Mouse (Mus musculus) cerebellum, adult 11 months (tissue): ENCODE results near the gene Cacng8.
"Not testable (repeated sequence)": the region's sequence is repeated elsewhere in the genome, so short reads cannot be mapped to it uniquely, and the experiment has no call there.

ENCODE experiments used
- DNase-seq: peaks from one replicate; pipeline ENCODE4 v3.0.0; 2022

Cacng8 gene

DNA sequence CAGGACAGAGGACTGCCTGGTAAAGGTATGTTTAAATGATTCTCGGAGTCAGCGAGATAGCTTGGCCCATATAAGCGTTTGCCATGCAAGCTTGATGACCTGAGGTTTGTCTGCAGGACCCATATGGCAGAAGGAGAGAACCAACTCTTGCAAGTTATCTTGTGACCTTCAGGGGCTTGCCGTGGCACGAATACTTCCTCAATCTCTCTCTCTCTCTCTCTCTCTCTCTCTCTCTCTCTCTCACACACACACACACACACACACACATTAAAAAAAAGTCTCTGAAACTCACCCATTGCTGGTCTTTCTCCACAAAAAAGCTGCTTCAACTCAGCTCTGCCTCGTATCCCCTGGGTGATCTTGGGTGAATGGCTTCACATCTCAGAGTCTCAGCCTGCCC lies 1.6 kb upstream of the Cacng8 start:
- DNase-seq: no peak

DNA sequence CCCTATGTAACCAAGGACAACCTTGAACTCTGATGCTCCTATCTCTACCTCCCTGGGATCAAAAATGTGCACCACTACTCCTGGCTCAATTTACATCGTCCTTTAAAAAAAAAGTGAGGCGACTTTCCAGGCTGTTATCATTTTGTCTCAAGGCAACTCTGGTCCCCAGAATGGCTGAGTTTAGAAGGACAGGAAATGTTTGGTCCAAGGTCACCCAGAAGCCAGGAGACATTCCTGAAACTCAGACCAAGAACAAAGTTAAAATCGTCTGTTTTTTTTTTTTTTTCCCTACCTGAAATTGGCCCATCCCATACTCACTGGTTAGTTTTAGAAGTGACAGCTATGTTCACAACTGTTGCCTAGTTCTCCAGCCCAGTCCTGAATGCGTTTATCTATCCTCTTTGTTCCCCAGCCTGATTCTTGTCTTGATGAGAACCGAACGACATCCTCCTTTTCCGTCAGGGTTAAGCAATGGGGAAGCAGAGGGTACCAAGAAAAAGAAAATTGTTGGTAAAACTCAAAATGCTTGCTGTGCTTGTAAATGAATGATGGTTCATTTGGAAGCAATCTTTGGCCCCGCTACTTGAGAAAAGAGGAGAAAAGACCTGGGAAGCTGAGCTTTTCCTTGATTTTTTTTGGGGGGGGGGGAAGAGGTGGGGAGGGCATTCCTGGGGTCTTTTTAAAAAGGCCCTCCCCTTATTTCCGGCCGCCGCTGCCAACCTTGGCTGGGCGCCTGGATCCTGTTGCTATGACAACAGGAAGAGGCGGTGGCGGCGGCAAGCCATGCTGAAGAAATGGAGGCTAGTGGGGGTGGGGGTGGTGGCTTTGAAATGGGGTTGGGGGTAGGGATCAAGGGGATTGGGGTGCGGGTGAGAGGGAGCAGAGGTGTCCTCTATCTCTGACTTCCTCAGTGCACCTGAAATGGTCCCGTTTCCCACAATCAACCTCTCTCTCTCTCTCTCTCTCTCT lies 755 bp upstream of the Cacng8 start:
- peak; percentile 49 for DNase-seq

DNA sequence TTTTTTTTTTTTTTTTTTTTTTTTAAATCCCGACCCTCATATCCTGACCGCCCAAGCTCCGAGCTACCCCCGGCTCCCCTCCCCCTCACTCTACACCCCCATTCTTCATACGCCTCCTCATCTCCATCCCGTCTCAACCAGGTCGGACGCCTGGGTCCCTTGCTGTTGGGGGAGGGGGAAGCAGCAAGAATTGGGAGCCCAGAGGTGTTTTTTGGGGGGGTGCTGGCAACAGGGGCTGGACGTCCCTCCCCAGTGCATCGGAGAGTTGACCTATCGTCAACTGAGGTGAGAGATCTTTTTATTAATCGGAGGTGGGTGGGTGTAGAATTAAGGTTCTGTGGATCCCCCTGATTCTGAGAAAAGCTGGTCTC lies 583 bp downstream of the Cacng8 start:
- no peak for DNase-seq

DNA sequence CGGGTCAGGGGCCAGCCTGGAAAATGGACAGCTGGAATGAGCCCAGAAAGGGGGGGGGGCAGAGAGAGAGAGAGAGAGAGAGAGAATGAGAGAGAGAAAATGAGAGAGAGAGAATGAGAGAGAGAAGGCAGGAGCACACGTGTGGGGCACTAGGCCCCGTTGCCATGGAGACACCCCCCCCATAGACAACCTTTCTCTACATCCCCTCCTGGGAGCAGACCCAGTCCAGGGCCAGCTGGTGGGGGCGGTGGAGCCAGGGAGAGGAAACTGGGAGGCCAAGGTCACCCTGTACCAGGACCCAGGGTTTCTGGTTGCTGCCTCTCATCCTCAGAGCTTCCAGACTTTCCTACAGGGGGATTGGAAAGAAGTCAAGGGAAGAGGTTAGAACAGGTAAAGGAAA lies 1.3 kb downstream of the Cacng8 start:
- DNase-seq: peak; percentile 30

DNA sequence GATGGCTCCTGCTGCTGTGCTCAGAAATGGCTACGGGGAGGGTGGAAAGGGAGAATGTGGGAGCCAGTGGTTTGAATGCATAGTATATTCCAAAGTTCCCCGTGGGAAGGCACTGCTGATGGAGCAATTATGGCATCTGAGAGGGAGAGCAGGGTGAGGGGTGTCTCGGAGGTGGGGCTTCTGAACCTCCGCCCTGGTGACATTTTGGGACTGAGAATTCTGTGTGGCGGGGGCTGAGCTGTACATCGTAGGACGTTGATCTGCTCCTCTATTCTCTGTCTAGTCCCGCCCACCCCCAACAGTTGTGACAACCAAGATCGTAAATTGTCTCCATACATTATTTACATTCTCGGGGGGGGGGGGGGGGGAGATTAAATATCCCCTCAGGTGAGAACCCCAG lies 6.9 kb downstream of the Cacng8 start:
- DNase-seq: no peak

DNA sequence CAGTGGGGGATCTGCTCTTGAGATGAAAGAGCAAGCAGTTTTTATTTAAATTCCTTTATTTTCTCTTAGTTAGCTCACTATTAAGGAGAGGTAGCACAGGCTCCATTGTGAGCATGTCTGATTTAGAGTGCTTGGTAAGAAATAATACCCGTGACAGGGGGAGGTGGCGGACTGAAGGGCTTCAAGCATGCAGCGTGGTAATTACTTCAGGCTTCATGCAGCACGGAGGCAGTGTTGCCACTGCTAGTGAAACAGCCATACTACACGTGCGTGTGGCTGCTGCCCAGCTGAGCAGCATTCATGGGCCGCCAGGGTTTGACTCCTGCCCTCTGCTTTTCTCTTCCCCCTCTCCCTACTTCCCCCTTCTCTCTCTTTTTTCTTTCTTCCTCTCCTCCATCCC lies 7.3 kb downstream of the Cacng8 start:
- no peak for DNase-seq

DNA sequence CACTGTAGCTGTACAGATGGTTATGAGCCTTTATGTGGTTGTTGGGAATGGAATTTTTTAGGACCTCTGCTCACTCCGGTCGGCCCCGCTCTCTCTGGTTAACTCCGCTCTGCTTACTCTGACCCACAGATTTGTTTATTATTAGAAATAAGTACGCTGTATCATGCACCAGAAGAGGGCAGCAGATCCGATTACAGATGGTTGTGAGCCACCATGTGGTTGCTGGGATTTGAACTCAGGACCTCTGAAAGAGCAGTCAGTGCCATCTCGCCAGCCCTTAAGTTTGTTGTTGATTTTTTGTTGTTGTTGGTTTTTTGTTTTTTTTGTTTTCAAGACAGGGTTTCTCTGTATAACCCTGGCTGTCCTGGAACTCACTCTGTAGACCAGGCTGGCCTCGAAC lies 7.9 kb downstream of the Cacng8 start:
- not testable (repeated sequence) for DNase-seq

DNA sequence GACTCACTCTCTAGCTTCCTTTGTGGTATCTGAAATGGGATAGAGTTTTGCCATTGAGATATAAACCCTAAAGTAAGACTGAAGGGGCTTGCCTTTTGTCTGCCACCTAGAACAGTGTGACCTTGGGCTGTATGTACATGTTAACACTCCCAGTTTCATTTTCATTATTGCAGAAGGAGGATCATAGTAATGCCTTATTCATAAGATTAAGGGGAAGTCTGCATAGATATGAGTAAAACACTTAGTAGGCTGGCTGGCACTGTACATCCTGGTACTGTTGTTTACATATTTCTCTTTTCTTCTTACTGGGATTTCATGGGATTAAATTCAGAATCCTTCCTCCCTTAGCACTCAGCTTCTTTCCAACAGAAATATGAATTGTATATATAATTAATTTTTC lies 9.5 kb downstream of the Cacng8 start:
- no peak for DNase-seq

DNA sequence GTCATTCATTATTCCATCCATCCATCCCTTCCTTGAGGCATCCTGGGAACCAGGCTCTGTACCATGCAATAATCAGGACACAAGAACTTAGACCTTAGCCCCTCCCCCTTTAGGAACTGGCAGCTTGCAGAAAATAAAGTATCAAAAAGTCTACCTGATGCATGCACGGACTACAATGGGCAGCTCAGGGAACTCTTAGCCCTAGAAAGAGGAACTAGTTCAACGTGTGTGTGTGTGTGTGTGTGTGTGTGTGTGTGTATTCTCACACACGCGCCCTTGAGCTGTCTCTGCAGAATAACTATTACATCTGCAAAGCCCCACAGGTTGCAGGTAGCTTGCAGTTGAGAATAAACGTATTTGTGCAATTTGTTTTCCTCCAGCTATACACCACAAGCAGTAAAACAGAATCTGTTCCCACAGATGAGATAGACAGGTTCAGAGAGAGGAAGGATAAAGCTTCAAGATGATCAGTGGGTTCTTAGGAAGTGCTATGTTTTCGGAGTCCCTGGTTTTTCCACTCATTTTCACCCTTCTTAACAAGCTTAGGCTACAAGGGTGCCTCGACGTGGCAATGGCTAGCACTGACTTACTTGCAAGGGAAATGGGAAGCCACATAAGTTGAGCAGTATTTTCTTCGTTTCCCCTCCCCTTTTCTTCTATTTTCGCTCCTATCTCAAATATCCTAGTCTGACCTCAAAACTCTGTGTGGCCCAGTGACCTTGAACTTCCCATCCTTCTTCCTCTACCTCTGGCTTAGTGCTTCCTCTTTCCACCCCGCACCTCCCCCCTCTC lies 19.4 kb downstream of the Cacng8 start:
- DNase-seq: no peak

DNA sequence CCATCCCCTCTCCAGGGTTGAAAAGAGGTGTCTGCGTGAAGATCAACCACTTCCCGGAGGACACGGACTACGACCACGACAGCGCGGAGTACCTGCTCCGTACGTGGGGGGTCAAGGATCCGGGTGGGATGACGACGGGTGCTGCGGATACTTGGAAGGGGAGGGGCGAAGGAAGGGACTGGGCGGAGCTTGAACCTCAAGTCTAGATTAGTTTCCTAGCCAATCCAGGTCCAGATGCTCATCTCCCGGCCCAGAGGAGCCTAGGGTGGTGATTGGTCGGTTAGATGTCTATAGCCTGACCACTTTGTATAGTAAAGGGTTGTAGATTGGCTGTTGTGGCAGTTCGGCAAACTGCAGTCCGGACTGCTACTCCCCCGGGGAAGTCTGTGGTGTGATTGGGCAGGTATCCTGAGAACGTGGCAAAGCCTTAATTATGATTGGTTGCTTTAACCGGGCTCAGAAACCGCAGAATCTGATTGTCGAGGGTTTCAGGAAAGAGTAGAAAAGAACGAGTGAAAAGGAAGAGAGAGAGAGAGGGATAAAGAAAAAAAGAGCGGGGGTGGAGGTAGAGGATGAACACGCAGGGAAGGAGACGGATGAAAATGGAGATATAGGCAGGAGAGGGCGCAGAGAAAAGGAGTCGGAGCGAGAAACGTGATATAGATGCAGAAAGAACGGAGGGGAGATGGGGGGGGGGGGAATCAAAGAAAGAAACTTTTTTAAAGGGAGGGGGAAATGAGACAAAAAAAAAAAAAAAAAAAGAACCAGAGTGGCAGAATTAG lies 20.9 kb downstream of the Cacng8 start:
- DNase-seq: peak; percentile 37

DNA sequence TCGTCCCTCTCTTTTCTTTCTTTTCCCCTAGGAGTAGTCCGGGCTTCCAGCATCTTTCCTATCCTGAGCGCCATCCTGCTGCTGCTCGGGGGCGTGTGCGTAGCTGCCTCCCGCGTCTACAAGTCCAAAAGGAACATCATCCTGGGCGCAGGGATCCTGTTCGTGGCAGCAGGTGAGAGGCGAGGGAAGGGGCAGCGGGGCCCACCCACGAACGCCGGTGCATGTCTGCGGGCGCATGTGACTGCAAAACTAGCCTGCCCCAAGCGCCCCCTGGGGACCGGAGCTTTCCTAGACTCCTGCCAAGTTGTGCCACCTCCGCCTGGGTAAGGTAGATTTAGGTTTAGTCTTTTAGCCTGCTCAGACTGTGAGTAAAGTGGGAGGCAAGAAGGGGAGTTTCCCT lies 21.6 kb downstream of the Cacng8 start:
- peak; percentile 24 for DNase-seq

DNA sequence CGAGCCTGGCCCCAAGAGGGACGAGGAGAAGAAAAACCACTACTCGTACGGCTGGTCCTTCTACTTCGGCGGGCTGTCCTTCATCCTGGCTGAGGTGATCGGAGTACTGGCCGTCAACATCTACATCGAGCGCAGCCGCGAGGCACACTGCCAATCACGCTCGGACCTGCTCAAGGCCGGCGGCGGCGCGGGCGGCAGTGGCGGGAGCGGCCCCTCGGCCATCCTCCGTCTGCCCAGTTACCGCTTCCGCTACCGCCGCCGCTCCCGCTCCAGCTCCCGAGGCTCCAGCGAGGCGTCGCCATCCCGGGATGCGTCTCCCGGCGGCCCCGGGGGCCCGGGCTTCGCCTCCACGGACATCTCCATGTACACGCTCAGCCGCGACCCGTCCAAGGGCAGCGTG lies 24.4 kb downstream of the Cacng8 start:
- DNase-seq: peak; percentile 39

DNA sequence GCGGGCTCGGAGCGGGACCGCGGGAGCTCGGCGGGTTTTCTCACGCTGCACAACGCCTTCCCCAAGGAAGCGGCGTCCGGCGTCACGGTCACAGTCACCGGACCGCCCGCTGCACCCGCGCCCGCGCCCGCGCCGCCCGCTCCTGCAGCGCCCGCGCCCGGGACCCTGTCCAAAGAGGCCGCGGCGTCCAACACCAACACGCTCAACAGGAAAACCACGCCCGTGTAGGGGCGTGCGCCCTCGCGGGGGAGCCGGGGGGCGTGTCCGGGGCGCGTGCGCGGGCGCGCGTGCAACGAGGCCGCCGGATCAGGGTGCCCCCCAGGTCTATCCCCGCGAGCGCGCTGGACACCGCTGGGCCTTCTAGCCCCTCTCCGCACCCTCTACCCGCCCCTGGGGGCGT lies 24.9 kb downstream of the Cacng8 start:
- DNase-seq: peak; percentile 24

DNA sequence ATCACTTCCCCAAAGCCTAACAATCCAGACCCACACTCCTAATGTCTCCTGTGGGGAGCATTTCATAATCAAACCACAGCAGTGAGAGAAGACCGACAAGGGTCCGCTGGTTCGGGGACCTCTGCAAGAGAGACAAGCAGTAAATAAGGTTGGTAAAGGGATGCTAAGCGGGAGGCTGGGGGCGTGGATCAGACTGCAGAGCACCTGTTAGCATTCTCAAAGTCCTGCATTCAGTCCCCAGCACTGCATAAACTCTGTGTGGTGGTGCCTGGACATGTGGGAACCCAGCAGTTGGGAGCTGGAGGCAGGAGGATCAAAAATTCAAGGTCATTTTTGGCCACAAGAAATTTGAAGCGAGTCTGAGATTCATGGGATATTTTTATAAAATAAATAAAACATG lies 29.5 kb downstream of the Cacng8 start:
- DNase-seq: no peak

DNA sequence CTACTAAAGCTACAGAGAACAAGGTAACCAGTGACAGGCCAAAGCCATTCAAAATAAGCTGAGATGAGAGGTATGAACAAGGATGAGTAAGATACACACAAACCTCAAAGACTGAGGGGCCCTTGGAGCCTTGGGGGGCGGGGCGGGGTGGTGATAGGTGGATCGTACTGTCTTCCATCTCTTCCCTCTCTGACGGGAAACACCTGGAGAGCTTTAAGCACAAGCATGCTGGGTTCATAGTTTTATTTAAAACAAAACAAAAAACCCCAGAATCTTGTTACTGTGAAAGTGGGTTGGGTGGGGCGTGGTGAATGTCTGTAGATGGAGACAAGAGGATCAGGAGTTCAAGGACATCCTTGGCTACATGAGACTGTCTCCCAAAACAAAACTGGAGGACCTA lies 30.0 kb downstream of the Cacng8 start:
- no peak for DNase-seq

DNA sequence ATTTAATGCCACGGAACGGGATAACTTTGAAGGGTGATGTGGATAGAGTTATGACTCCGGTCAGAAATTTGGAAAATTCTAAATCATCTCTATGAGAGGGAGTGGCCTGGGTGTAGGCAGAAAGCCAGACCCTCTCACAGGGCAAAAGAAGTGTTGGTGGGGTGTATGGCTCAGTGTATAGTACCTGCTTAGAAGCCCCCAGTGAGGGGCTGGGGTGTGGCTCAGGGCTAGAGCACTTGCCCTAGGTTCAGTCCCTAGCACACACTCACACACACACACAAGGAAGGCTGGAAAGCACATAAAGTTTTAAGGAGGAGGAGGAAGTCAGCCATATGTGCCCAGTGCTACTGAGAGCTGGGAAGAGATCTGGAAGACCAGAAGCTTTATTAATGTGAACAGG lies 30.8 kb downstream of the Cacng8 start:
- DNase-seq: no peak

DNA sequence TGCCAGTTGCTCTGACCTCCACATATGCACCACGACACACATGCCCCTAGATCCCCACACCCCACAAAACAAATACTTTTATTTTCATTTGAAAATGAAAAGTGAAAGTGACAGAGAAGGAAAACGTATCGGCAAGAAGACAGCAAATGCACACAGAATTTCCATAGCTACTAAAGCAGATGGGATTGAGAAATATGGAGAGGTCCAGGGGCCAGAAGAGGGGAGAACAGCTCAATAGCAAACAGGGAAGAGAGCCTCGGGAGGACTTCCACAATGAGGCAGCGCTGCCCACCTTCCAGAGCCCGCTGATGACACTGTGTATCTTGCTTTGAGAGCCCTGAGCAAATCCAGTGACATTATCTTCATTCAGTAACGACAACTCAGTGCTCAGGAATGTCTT lies 31.6 kb downstream of the Cacng8 start:
- DNase-seq: no peak

DNA sequence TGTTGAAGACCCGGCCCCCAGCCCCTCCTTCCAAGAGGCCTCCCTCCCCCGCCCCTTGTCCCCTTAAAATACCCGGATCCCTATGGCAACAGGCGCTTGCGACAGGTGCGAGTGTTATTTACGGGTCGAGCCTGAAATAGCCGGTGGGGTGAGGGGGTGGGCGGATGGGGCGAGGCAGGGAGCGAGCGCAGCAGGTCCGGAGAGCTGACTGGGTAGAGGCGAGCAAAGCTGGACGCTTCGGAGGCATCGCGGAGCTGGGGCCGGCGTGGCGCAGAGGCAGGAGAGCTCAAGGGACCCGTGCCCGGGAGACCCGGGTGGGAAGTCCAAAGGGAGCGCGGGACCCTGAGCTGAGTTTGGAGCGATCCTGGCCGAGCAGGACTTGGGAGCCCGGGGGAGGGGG lies 32.9 kb downstream of the Cacng8 start:
- DNase-seq: no peak

DNA sequence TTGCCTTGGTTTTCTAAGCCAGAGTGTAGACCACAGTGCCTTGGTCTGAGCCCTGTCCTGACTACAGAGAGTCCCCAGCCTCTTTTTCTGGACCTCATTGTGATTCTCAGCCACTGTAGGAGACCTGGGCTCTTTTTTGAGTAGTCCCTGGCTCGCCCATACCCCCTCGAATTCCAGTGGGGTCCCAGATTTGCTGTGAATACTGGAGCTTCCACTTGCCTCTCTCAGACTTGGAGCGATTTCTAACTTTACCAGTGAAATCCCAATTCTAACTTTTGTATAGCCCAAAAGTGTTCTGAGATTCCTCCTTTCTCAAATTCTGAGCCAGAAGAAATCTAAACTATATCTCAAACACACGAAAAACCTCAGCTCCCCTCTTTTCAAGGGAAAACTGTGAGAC lies 33.4 kb downstream of the Cacng8 start, which contains the start of gene Cacng6:
TSS of gene Cacng6 (plus strand) at position 301 of the 400 bp plus-strand sequence.
- DNase-seq: no peak

DNA sequence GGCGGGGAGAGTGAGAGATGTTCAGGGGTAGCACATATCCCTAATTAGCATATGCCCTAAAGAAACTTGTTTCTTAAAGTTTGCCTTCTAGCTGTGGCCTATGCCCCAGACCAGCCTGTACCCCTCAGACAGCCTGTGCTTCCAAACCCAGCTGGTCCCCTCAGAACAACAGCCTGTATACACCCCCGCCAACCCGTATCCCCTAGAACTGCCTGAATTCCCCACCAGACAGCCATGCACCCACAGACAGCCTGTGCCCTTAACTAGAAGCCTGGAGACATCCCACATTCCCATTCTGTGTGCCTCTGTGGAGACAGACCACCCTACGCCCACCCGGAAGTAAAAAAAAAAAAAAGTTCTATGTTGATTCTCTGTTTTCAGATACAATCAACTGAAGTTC lies 34.7 kb downstream of the Cacng8 start:
- no peak for DNase-seq

DNA sequence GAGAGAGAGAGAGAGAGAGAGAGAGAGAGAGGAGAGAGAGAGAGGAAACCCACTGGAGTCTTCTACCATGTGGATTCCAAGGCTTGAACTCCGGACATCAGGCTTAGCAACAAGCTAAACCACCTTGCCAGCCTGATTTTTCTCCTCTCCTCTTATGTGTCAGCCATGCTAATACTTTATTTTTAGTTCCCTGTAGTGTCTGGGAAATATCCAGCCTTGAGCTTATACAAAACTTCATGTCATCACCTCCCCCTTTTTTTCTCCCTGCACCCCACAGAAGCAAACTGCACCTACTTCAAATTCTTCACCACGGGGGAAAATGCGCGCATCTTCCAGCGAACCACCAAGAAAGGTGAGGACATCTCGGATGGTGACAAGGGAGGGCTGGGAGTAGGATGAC lies 39.7 kb downstream of the Cacng8 start:
- no peak for DNase-seq

DNA sequence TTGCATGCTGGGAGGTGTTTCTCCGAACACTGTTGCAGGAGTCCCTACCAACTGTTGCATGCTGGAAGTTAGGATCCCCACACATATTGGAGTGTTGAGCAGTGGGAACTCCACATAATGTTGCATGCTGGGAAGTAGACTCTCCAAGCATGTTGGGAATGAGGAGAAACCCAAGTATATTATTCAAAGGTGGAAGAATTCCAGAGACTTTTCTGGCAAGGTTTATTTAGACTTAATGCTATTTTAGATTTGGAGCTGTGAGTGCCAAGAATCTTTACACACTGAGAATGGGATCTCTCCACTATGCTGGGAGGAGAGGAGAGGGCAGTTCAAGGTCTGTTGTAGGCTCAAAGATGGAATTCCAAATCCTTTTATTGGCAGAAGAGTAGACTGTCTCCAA lies 41.6 kb downstream of the Cacng8 start:
- no peak for DNase-seq

DNA sequence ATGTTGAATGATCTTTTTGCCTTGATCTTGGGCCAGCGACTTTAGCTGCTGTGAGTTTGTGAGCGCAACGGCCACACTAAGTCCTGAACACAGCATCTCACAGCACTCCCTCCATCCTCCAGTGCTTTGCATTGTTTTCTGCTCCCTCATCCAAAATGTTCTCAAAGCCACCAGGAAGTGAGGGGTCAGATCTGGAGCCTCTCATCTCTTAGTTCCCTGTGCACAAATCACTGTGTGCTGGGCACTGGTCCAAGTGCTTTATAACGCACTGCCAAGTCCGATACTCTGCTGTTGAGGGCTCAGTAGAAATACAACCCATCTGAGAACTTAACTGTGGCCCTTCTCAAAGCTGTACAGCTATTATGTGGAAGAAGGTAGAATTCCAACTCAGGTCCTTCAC lies 47.5 kb downstream of the Cacng8 start:
- no peak for DNase-seq
